Mouse (Mus musculus) liver, postnatal 0 days (tissue): ENCODE results near the gene Slc27a4.

Source experiments
- CTCF ChIP-seq: sonication (generic); IDR thresholded peaks from 2 replicates; pipeline ENCODE4 v1.5.1; 2016; ENCODE audit warnings: antibody characterized with exemption, low read depth
- EP300 ChIP-seq: IDR thresholded peaks from 2 replicates; pipeline ENCODE4 v1.6.1; 2016; ENCODE audit warnings: antibody characterized with exemption, low read depth, mild to moderate bottlenecking

DNA sequence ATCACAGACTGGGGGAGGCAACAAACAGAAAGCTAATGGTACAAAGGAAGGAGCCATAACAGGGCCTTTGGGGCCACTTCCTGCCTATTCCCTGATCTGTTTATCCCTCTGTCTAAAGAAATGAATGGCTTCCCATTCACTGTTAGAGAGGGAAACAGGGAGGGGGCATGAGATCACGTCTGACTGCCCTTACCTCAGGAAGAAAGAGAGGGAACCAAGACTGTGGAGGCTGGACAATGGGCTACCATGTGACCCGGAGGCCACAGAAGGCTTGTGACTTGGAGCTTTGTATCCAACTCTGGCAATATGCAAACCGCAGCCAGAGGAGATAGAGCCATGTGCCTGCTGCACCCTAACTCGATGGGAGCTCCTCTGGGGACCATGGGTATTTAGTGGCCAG lies 18.1 kb upstream of the Slc27a4 start:
- TF ChIP-seq CTCF (no peak), EP300 (no peak)
